Mouse (Mus musculus): Measurements from ENCODE around the gene Serpine2. TPM values are rescaled to one million over a fixed set of nuclear protein-coding genes. Genes with fewer than 3 reads are reported as not detected.

Gene Serpine2
- total RNA-seq, 2 experiments from 2014 or later, result 128 to 135 TPM

GRCm38 (mm10) chr1:79819296-79819879, 41.6 kb downstream of the Serpine2 start:
- peak in 1 of 2 experiments; percentile 3 for DNase-seq (ENCODE audit: low spot score in 2 of 2)

DNA sequence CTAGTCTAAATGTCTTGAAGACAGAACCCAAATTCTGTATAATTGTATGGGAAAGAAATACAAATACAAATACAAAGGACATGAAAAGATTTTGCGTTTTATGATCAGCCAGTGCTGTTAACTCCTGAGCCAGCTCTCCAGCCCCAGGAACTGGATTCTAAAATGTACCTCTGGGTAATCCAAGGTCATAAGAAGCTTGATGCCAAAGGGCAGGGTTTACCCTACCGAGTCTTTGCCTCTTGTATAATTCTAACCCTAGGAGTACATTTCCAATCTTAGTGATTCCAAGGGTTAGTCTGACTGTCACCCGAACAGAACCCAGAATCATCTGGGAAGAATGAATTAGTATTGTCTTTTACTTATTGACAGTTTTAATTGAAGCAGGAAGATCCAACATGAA, 45.5 kb downstream of the Serpine2 start:
- no peak for DNase-seq (ENCODE audit: low spot score in 2 of 2)

DNA sequence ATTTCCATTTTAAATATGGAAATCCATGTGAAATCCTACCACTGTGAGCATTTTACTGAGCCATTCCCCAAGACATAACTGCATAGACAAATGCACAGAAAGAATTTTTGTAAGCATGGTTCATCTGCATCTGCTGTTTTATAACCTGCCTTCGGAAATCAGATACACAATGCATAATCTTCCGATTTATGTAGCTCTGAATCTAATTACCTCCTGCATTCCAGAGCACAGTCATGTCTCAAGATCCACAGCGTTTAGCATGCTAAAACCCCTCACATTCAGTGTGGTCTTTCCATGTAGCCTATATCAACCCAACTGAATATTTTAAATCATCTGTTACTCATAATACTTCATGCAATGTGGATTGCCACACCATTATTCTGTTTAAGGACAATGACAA, 51.5 kb downstream of the Serpine2 start:
- DNase-seq (ENCODE audit: low spot score in 2 of 2), result no peak

DNA sequence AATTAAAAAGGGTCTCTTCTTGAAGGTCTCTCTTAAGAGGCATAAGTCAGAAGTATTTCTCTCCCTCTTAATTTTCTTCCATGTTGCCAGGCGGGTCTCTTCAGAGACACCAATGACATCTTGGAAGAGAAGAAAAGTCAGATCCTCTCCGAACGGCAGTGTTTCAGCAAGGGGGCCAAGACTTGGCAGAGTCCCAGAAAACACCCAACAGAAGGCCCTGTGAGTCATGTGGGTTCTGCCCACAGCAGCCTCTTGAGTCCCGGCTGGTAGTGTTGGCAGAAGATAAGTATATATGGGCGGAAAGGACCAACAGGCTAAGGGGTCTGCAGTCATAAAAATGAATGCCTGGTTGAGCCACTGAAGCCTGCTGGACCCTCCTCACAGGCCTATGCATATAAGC, 54.1 kb downstream of the Serpine2 start:
- DNase-seq (ENCODE audit: low spot score in 2 of 2), result no peak

DNA sequence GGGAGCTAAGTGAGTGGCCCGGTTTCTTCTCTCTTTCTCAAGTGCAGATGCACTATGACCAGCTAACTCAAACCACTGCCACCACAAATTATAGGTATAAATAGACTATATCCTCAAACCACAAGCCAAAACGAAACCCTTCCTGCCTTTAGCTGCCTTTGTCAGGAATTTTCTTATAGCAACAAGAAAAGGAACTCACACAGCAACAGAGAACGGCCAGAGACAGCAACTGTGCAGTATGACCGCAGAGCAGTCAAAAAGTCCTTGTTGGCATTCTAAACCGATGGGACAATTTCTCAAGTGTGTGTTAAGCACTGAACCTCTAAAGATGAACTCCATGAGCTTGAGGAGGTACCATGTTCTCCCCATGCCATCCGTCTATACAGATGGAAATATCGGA, 57.4 kb downstream of the Serpine2 start:
- DNase-seq (ENCODE audit: low spot score in 2 of 2), result no peak

- DNase-seq (ENCODE audit: low spot score in 2 of 2), result no peak
These were observed 58.0 kb downstream of the Serpine2 start for GRCm38 (mm10) chr1:79802858-79803427.

GRCm38 (mm10) chr1:79797084-79797483, 63.9 kb downstream of the Serpine2 start:
- DNase-seq (ENCODE audit: low spot score in 2 of 2), result no peak

DNA sequence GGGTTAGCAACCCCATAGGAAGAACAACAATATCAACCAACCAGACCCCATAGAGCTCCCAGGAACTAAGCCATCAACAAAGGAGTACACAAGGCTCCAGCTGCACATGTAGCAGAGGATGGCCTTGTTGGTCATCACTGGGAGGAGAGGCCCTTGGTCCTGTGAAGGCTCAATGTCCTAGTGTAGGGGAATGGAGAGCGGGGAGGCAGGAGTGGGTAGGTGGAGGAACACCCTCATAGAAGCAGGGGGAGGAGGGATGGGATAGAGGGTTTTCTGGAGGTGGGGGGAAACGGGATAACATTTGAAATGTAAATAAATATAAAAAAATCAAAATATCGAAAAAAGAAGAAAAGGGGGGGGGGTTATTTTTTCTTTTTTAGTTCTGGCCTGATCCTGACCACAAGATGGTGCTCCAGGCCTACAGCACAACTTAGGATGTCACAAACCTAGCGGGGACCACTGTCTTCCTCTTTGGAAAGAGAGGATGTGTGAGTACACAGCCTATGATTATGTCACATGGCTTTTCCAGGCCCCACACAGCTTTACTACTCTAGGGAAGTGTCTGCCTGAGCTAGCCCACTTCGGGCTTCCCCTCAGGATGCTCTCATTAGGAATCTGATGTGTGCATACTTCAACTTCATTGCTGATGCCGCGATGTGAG, 74.6 kb downstream of the Serpine2 start:
- peak; percentile 37 to 38 for DNase-seq (ENCODE audit: low spot score in 2 of 2)

GRCm38 (mm10) chr1:79782433-79782832, 78.5 kb downstream of the Serpine2 start:
- no peak for DNase-seq (ENCODE audit: low spot score in 2 of 2)

- no peak for DNase-seq (ENCODE audit: low spot score in 2 of 2)
These were observed 83.0 kb downstream of the Serpine2 start for GRCm38 (mm10) chr1:79778011-79778410.

GRCm38 (mm10) chr1:79775927-79776458, 85.0 kb downstream of the Serpine2 start, which contains the start of the genes Mrpl44 and Wdfy1:
Gene Mrpl44 (plus strand): TSS chr1:79776018.
Gene Wdfy1 (minus strand): TSS chr1:79776143.
- peak; percentile 99 for DNase-seq (ENCODE audit: low spot score in 2 of 2)

GRCm38 (mm10) chr1:79774164-79774780, 86.7 kb downstream of the Serpine2 start:
- no peak for DNase-seq (ENCODE audit: low spot score in 2 of 2)

GRCm38 (mm10) chr1:79768231-79768630, 92.7 kb downstream of the Serpine2 start:
- DNase-seq (ENCODE audit: low spot score in 2 of 2), result no peak

- no peak for DNase-seq (ENCODE audit: low spot score in 2 of 2)
These were observed 96.5 kb downstream of the Serpine2 start for GRCm38 (mm10) chr1:79764483-79764882.

DNA sequence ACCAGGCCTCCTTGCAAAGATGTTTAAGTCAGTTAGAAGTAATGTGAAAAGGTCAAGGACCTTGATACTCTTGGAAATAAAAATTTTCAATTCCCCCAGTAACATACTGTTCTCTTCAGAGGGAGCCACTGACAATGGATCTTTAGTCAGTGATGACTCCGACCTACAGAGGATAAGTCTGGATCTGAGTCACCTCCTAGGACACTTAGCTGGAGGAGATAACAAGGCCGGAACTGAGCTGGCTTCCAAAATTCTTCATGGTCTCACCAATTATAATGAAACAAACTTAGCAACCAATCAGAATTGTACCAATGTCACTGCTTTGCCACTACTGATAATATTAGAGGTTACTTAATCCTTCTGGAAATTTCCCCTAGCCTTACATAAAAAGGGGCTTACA, 96.9 kb downstream of the Serpine2 start:
- no peak for DNase-seq (ENCODE audit: low spot score in 2 of 2)

GRCm38 (mm10) chr1:79762282-79763250, 98.4 kb downstream of the Serpine2 start:
- DNase-seq (ENCODE audit: low spot score in 2 of 2), result no peak

DNA sequence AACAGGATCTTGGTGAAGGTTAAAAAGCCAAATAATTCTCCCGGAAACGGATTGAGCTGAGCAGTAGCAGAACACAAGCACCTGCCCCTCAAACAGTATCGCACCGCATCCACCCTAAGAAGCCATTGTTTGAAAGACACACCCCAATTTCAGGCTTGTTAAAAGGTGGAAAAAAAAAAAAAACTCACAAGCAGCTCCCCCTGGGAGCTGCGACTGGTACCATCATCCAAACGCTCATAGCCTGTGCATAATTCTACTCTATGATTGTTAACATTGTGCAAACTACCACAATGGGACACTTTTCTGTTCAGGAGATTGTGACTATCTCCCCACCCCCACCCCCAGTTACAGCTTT, 99.1 kb downstream of the Serpine2 start:
- no peak for DNase-seq (ENCODE audit: low spot score in 2 of 2)

DNA sequence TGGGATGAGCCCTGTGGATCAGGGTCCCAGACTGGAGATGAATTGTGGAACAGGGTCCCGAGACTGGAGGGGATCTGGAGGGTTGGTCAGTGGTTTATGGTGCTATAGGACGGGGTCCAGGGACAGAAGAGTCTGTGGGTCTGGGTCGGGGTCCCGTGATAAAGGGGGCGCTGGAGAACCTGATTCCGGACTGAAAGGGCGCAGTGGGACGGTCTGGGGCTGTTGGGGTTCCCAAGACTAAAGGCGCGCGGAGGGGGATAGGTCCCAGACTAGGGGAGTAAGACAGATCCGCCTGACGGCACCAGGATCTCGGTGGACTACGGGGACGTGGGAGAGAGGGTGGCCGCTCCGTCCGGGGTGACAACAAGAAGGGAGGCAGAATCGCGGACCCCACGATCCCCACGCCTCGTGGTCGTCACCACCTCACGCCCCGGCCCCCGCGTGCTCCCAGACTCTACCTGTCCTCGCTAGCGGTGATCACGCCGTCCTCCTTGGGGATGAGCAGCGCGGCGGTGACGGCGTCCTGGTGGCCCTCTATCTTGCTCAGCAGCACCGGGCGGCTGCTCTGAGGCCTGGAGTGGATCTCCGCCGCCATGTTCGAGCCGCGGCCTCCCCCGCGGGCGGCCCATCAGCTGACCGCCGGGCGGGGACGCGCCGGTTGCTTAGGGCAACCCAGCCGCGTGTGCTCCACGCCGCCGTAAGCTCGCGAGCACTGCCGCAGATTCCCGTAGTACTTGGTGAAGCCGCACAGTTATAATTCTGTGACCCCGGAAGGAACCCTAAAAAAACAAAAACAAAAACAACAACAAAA, 99.7 kb downstream of the Serpine2 start:
- peak; percentile 80 to 86 for DNase-seq (ENCODE audit: low spot score in 2 of 2)

GRCm38 (mm10) chr1:79760656-79761055, 100.3 kb downstream of the Serpine2 start:
- DNase-seq (ENCODE audit: low spot score in 2 of 2), result no peak

DNA sequence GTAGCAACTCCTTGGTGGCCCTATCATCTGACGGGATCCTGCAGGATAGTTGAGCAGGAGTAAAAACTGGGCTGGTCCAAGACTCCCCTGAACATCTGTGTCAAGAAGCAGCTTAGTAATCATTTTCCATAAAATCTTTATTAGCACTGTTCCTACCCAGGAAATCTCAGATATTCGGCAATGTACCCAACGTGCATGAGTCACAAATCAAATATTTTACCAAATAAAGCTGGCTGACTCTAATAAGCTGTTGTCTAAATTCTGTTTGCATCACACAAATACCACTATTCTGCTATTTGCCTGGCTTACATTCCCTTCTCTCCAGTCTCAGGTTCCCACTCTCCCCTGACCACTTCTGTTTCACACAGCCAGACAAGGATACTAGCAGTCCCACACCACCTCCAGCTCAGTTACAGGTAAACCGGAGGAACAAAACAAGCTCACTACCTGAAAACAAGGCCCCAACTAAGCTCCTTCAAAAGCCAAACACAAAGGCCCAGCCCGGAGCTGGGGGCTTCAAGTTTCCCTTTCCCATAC, 101.5 kb downstream of the Serpine2 start:
- DNase-seq (ENCODE audit: low spot score in 2 of 2), result no peak
